In genomic region chr14:31393546-31393890, GRCm38 (mm10) we compare ENCODE assay signal across 14 mouse cellular contexts. TPM values are rescaled to one million over a fixed set of nuclear protein-coding genes. Genes with fewer than 3 reads are reported as not detected.
DNase-seq lines count a peak whose midpoint lies in the region; ATAC-seq and TF ChIP-seq lines count a peak whose summit lies in the region.
"Had no signal": no experiment of that assay in that cellular context is flagged by ENCODE, and none has a peak within 500 bp of the region (broad histone marks: within the 10 kb centered on the region; RNA-seq: fewer than 3 reads in every experiment).

No protein-coding gene starts in this region.

- 70% methylated on average over 3 of the region's 3 CpGs for WGBS in liver, embryonic 12.5 days (ENCODE audit: insufficient replicate concordance)
- 75% methylated on average over 3 of the region's 3 CpGs for WGBS in liver, embryonic 11.5 days
- 86% methylated on average over 3 of the region's 3 CpGs for WGBS in bone marrow, adult 2 months
- 83% methylated on average over 3 of the region's 3 CpGs for WGBS in limb, embryonic 10.5 days

- no peaks in the 10 kb centered on the region for H3K27me3 ChIP-seq in liver, embryonic 12.5 days (replicated peaks)
- H3K27me3 ChIP-seq in liver, embryonic 11.5 days (replicated peaks; ENCODE audit: control insufficient read depth, insufficient read depth, low read length), result no peaks in the 10 kb centered on the region
- H3K27me3 ChIP-seq in limb, embryonic 10.5 days (ENCODE audit: low read depth, poor library complexity, severe bottlenecking), result no peaks in the 10 kb centered on the region
- H3K27me3 ChIP-seq: hindbrain, embryonic 15.5 days had no signal

- no peak for TF ChIP-seq CTCF in bone marrow, adult 2 months (IDR thresholded peaks at IDR 0.05; ENCODE audit: control insufficient read depth, insufficient read depth, low read length)

- peaks cover 8% of the 10 kb centered on the region for H3K36me3 ChIP-seq in liver, embryonic 12.5 days
- H3K36me3 ChIP-seq in liver, embryonic 11.5 days (ENCODE audit: control insufficient read depth, insufficient read depth, low read length), result no peaks in the 10 kb centered on the region; the same call in 1 of the 2 replicates
- H3K36me3 ChIP-seq in limb, embryonic 10.5 days, result peaks cover 71% of the 10 kb centered on the region
- H3K36me3 ChIP-seq: G1E; hindbrain, embryonic 15.5 days had no signal

- H3K4me1 ChIP-seq in liver, embryonic 12.5 days, result 0 out of 2 replicates have a peak, but pooled peaks cover 6% of the 10 kb centered on the region
- 0 out of 2 replicates have a peak, but pooled peaks cover 3% of the 10 kb centered on the region for H3K4me1 ChIP-seq in liver, embryonic 11.5 days (replicated peaks; ENCODE audit: control insufficient read depth, insufficient read depth, low read length)
- H3K4me1 ChIP-seq in bone marrow, adult 2 months (ENCODE audit: control insufficient read depth, insufficient read depth, low read length), result peaks cover 13% of the 10 kb centered on the region
- peaks cover 27% of the 10 kb centered on the region for H3K4me1 ChIP-seq in limb, embryonic 10.5 days

- no peaks in the 10 kb centered on the region; the same call in 1 of the 2 replicates for H3K9me3 ChIP-seq in liver, embryonic 12.5 days (replicated peaks)
- H3K9me3 ChIP-seq in liver, embryonic 11.5 days (ENCODE audit: control insufficient read depth, low read length), result peaks cover 2% of the 10 kb centered on the region; the same call in 1 of the 2 replicates
- no peaks in the 10 kb centered on the region for H3K9me3 ChIP-seq in limb, embryonic 10.5 days (replicated peaks)
- H3K9me3 ChIP-seq: hindbrain, embryonic 15.5 days had no signal

- H3K9ac ChIP-seq in liver, embryonic 12.5 days, result no peak overlapping the region
- H3K9ac ChIP-seq in liver, embryonic 11.5 days (ENCODE audit: low read depth, low read length), result no peak overlapping the region
- H3K9ac ChIP-seq: hindbrain, embryonic 15.5 days had no signal

- DNase-seq in heart, adult 11 months, result peak; percentile 92
- no peak for DNase-seq in heart, adult 18-20 months
- no peak for DNase-seq in liver, embryonic 11.5 days (ENCODE audit: low spot score)
- DNase-seq in limb, embryonic 10.5 days (ENCODE audit: low spot score), result no peak
- no peak for DNase-seq in ovary, adult 18-20 months (ENCODE audit: low spot score)
- DNase-seq: thymus, postnatal 36 days had no signal

- 0 out of 2 replicates have a peak overlapping the region, but pooled peaks have one; percentile 15 for H3K27ac ChIP-seq in liver, embryonic 12.5 days
- H3K27ac ChIP-seq in liver, embryonic 11.5 days (ENCODE audit: low read depth, low read length), result no peak overlapping the region
- peak overlapping the region; percentile 59 for H3K27ac ChIP-seq in bone marrow, adult 2 months (ENCODE audit: control insufficient read depth, insufficient read depth, low read depth, low read length, poor library complexity)
- H3K27ac ChIP-seq in limb, embryonic 10.5 days, result 0 out of 2 replicates have a peak overlapping the region, but pooled peaks have one; percentile 2
- H3K27ac ChIP-seq: hindbrain, embryonic 15.5 days had no signal

- no peak for ATAC-seq in liver, embryonic 12.5 days
- no peak for ATAC-seq in liver, embryonic 11.5 days (replicated peaks; ENCODE audit: low FRiP score)
- ATAC-seq: activated CD4-positive, CD25-positive, alpha-beta regulatory T cell, adult 4 months; intestine, postnatal 0 days had no signal

- H3K4me3 ChIP-seq in liver, embryonic 12.5 days, result no peak overlapping the region
- no peak overlapping the region for H3K4me3 ChIP-seq in liver, embryonic 11.5 days (ENCODE audit: low read depth, low read length)
- no peak overlapping the region for H3K4me3 ChIP-seq in bone marrow, adult 2 months (replicated peaks; ENCODE audit: control insufficient read depth, low read depth, low read length)
- no peak overlapping the region for H3K4me3 ChIP-seq in limb, embryonic 10.5 days
- H3K4me3 ChIP-seq: hindbrain, embryonic 15.5 days had no signal

- no peak overlapping the region for H3K4me2 ChIP-seq in liver, embryonic 12.5 days
- H3K4me2 ChIP-seq in liver, embryonic 11.5 days, result no peak overlapping the region
- H3K4me2 ChIP-seq: heart, embryonic 11.5 days; hindbrain, embryonic 15.5 days; midbrain, embryonic 11.5 days had no signal

- TF ChIP-seq POLR2A in bone marrow, adult 2 months (IDR thresholded peaks at IDR 0.05; ENCODE audit: borderline replicate concordance, control insufficient read depth, low read depth, low read length), result no peak

RNA-seq across cellular contexts. Expression of gene Sh3bp5, which starts 42.4 kb away (rescaled TPM):
- 10 to 100 TPM; 60.0 to 60.9 TPM for total RNA-seq in heart, adult 18-20 months (2021)
- polyA plus RNA-seq in liver, embryonic 12.5 days (2016; fragmentation: Nextera tagmentation; extraction: Ambion mirVana), result 13.8 and 15.1 TPM in 2 replicates
- 15.0 and 17.3 TPM in 2 replicates for polyA plus RNA-seq in liver, embryonic 11.5 days (2014; fragmentation: Nextera tagmentation; extraction: Ambion mirVana)
- polyA plus RNA-seq in bone marrow, adult 2 months (2011; ENCODE audit: insufficient read depth, insufficient read length, low replicate concordance, missing spikeins), result 14.6 and 24.0 TPM in 2 replicates
- polyA plus RNA-seq in limb, embryonic 10.5 days (2016; fragmentation: Nextera tagmentation; extraction: Ambion mirVana), result 43.0 and 47.9 TPM in 2 replicates

RNA-seq across cellular contexts. Expression of gene Capn7, which starts 57.1 kb away (rescaled TPM):
- total RNA-seq in heart, adult 18-20 months (2021), result 10 to 100 TPM; 32.4 to 33.2 TPM
- 24.1 and 24.5 TPM in 2 replicates for polyA plus RNA-seq in liver, embryonic 12.5 days (2016; fragmentation: Nextera tagmentation; extraction: Ambion mirVana)
- 34.4 and 39.0 TPM in 2 replicates for polyA plus RNA-seq in liver, embryonic 11.5 days (2014; fragmentation: Nextera tagmentation; extraction: Ambion mirVana)
- 13.1 and 14.8 TPM in 2 replicates for polyA plus RNA-seq in bone marrow, adult 2 months (2011; ENCODE audit: insufficient read depth, insufficient read length, low replicate concordance, missing spikeins)
- 22.8 and 31.1 TPM in 2 replicates for polyA plus RNA-seq in limb, embryonic 10.5 days (2016; fragmentation: Nextera tagmentation; extraction: Ambion mirVana)
